In the genomic region with DNA sequence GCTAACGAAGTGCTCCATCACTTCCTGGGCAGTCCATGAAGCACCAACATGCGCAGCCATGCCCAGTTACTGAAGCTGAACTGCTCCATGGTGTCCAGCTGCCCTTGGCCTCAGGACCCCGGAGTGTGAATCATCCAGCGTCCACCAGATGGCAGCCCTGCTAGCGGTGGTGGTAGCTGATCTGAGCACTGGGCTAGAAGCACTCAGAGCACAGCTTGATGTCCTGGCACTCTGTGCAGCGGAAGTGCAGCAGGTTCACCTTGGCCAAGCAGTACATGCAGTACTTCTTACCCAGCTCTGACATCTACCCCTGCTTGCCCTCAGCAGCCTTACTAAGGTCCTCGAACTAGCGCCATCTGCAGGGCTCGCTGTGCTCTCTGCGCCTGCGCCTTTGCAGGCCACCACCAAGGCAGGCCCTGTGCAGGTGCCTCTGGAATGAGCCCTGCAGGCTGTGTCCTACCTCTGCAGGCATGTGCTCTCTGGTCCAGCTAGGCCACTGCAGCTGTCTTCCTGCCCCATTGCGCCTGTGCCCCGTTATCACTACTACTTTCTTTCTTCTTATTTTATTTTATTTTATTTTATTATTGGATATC, we compare ENCODE assay signal across 7 mouse cellular contexts.
DNase-seq lines count a peak whose midpoint lies in the region; ATAC-seq and TF ChIP-seq lines count a peak whose summit lies in the region.
"Not testable (repeated sequence)": the region's sequence is repeated elsewhere in the genome, so short reads cannot be mapped to it uniquely, and the experiment has no call there.

No protein-coding gene starts in this region.

- peak; percentile 79 for ATAC-seq in common myeloid progenitor, adult 5-6 weeks (replicated peaks; ENCODE audit: low read depth, poor library complexity, severe bottlenecking)
- 0 out of 2 replicates have a peak, but pooled peaks have one; percentile 64 for ATAC-seq in intestine, embryonic 14.5 days (replicated peaks; ENCODE audit: low FRiP score, low TSS enrichment, low read depth)
- ATAC-seq in kidney, postnatal 0 days (replicated peaks; ENCODE audit: low FRiP score, low read depth): not testable (repeated sequence)
- peak; percentile 76 for ATAC-seq in megakaryocyte progenitor cell, adult 5-6 weeks (replicated peaks; ENCODE audit: poor library complexity)

- not testable (repeated sequence) for H3K27ac ChIP-seq in intestine, embryonic 14.5 days (ENCODE audit: low read depth); kidney, postnatal 0 days

- TF ChIP-seq CTCF in kidney, postnatal 0 days (IDR thresholded peaks at IDR 0.05; ENCODE audit: low read depth): peak; percentile 51
- not testable (repeated sequence) for TF ChIP-seq CTCF in lung, adult 2 months (IDR thresholded peaks at IDR 0.05; ENCODE audit: insufficient read depth, low read length)

- not testable (repeated sequence) for H3K27me3 ChIP-seq in intestine, embryonic 14.5 days (replicated peaks; ENCODE audit: control insufficient read depth, insufficient read depth, low read length); kidney, postnatal 0 days (ENCODE audit: insufficient read depth, low read length)

- not testable (repeated sequence) for TF ChIP-seq POLR2A in lung, adult 2 months (IDR thresholded peaks at IDR 0.05; ENCODE audit: borderline replicate concordance, extremely low read depth, low read depth, low read length)

- not testable (repeated sequence) for H3K4me2 ChIP-seq in intestine, embryonic 14.5 days (ENCODE audit: low read length); kidney, postnatal 0 days (ENCODE audit: low read length)

- not testable (repeated sequence) for H3K4me1 ChIP-seq in intestine, embryonic 14.5 days (replicated peaks; ENCODE audit: control insufficient read depth, insufficient read depth, low read length); kidney, postnatal 0 days (replicated peaks; ENCODE audit: insufficient read depth, low read length); lung, adult 2 months (ENCODE audit: control insufficient read depth, insufficient read depth, low read length)

- not testable (repeated sequence) for H3K9ac ChIP-seq in intestine, embryonic 14.5 days (ENCODE audit: low read length); kidney, postnatal 0 days (ENCODE audit: low read depth, low read length)

- H3K4me3 ChIP-seq in intestine, embryonic 14.5 days (ENCODE audit: low read depth, low read length); kidney, postnatal 0 days (replicated peaks; ENCODE audit: low read depth, low read length); lung, adult 2 months (replicated peaks; ENCODE audit: extremely low read depth, low read depth, low read length): not testable (repeated sequence)

- 36% methylated on average over 7 of the region's 13 CpGs for WGBS in intestine, embryonic 14.5 days
- WGBS in kidney, postnatal 0 days: 36% methylated on average over 11 of the region's 13 CpGs
- WGBS in lung, adult 2 months: 41% methylated on average over 13 of the region's 13 CpGs

- H3K36me3 ChIP-seq in intestine, embryonic 14.5 days (ENCODE audit: control insufficient read depth, insufficient read depth, low read length); kidney, postnatal 0 days (ENCODE audit: insufficient read depth, low read length): not testable (repeated sequence)

- not testable (repeated sequence) for H3K9me3 ChIP-seq in intestine, embryonic 14.5 days (ENCODE audit: control insufficient read depth, low read length); kidney, postnatal 0 days (replicated peaks; ENCODE audit: low read length)

- peak; percentile 22 for DNase-seq in adrenal gland, postnatal 10 days
- DNase-seq in intestine, embryonic 14.5 days (ENCODE audit: low spot score); kidney, postnatal 0 days (ENCODE audit: low spot score): not testable (repeated sequence)
- peak; percentile 9 for DNase-seq in lung, adult 2 months
- peak; percentile 46 for DNase-seq in testis, postnatal 10 days (ENCODE audit: low spot score)
